Mouse (Mus musculus) liver, adult 2 months (tissue): ENCODE results near the gene St3gal6.

ENCODE experiments used
- CTCF ChIP-seq: fragments of 200-500 bp; IDR thresholded peaks from 2 replicates; pipeline ENCODE4 v1.5.1; 2011; ENCODE audit warnings: low read depth, low read length, control low read depth
- POLR2A ChIP-seq: fragments of 200-500 bp; IDR thresholded peaks from 2 replicates; pipeline ENCODE4 v1.6.1; 2011; ENCODE audit warnings: low read length, control low read depth; ENCODE audit not compliant: insufficient read depth; ENCODE audit errors: extremely low read depth

GRCm38 (mm10) chr16:58432384-58432783 lies 91.7 kb downstream of the St3gal6 start:
- TF ChIP-seq POLR2A (no peak), CTCF (no peak)
